Comparison of ENCODE assay signal across 16 mouse cellular contexts in the genomic region with DNA sequence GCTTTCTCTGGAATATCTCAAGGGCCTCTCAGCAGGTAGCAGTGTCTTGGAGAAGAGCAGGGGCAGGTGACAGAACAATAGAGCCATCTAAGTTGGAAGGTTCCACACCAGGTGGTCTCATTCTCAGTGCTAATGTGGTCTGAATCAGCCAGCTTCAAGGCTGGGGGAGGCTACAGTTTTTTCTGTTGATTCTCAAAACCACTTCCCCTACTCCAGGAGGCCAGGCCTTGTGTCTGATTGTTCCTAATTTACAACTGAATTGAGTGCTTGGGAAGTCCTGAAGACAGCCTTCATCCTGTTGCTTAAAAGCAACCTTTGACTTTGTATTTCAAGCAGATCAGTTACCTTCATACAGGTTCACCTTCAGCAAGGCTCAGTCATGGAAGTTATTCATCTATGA. TPM values are rescaled to one million over a fixed set of nuclear protein-coding genes. Genes with fewer than 3 reads are reported as not detected.
"Had no signal": no experiment of that assay in that cellular context is flagged by ENCODE, and none has a peak within 500 bp of the region (broad histone marks: within the 10 kb centered on the region; RNA-seq: fewer than 3 reads in every experiment).

No protein-coding gene starts in this region.

- H3K36me3 ChIP-seq: lung, embryonic 15.5 days; midbrain, embryonic 13.5 days; midbrain, embryonic 15.5 days; neural tube, embryonic 12.5 days; stomach, embryonic 15.5 days had no signal

- H3K27ac ChIP-seq: lung, embryonic 15.5 days; macrophage; midbrain, embryonic 13.5 days; midbrain, embryonic 15.5 days; neural tube, embryonic 12.5 days; stomach, embryonic 15.5 days; stomach, postnatal 0 days had no signal

- H3K4me1 ChIP-seq: lung, embryonic 15.5 days; midbrain, embryonic 13.5 days; midbrain, embryonic 15.5 days; neural tube, embryonic 12.5 days; stomach, embryonic 15.5 days had no signal

- H3K27me3 ChIP-seq: lung, embryonic 15.5 days; megakaryocyte, embryonic 14.5 days; midbrain, embryonic 13.5 days; midbrain, embryonic 15.5 days; neural tube, embryonic 12.5 days; stomach, embryonic 15.5 days had no signal

- H3K9ac ChIP-seq: lung, embryonic 15.5 days; midbrain, embryonic 13.5 days; midbrain, embryonic 15.5 days; neural tube, embryonic 12.5 days; stomach, embryonic 15.5 days had no signal

- H3K4me3 ChIP-seq: lung, embryonic 15.5 days; megakaryocyte, embryonic 14.5 days; midbrain, embryonic 13.5 days; midbrain, embryonic 15.5 days; neural tube, embryonic 12.5 days; stomach, embryonic 15.5 days had no signal

- H3K9me3 ChIP-seq: lung, embryonic 15.5 days; midbrain, embryonic 13.5 days; midbrain, embryonic 15.5 days; neural tube, embryonic 12.5 days; stomach, embryonic 15.5 days had no signal

- DNase-seq: lung, adult 2 months; lung, postnatal 14 days; lung, postnatal 36 days; right cerebral cortex, postnatal 14 days; thymus, adult 2 months; thymus, postnatal 14 days; thymus, postnatal 36 days had no signal

RNA-seq across cellular contexts. Expression of gene Epcam, which starts 28.5 kb away (rescaled TPM):
- total RNA-seq: megakaryocyte progenitor cell, adult 5-6 weeks had no signal
- polyA plus RNA-seq: macrophage had no signal
